Mouse (Mus musculus): ENCODE measurements around the gene Ptpdc1.
A peak's percentile ranks its signal among the peaks of the same experiment; 100 is the strongest.

DNA sequence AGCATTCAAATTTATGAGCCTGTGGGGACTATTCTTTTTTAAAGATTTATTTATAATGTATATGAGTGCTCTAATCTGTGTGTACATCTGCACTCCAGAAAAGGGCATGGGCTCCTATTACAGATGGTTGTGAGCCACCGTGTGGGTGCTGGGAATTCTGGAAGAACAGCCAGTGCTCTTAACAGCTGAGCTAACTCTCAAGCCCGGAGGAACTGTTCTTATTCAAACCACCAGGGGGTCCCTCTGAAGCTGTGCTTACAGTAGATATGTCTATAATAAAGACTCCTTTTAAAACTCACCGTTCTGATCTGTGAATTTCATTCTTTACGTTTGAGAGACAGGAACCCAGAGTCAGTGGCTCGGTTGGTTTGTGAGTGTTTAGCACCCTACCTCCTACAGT is 6.2 kb upstream of the Ptpdc1 start:
- TF ChIP-seq CTCF (IDR thresholded peaks at IDR 0.05) (peak; percentile 25; the same call in 1 of the 2 replicates), POLR2A (IDR thresholded peaks at IDR 0.05; ENCODE audit: insufficient read depth, low read depth, low read length) (no peak), EP300 (IDR thresholded peaks at IDR 0.05; ENCODE audit: insufficient read depth, low read depth, low read length) (no peak)

Measured in heart, adult 2 months (tissue).